Mouse (Mus musculus): ENCODE results near the gene Slc26a6.

- TF ChIP-seq CTCF (IDR thresholded peaks at IDR 0.05; ENCODE audit: borderline replicate concordance, control insufficient read depth, extremely low read depth, insufficient read depth, low read length, poor library complexity), result no peak
- no peak for TF ChIP-seq POLR2A (IDR thresholded peaks at IDR 0.05; ENCODE audit: control insufficient read depth, extremely low read depth, insufficient read depth, low read length, poor library complexity)
These were observed 60.1 kb downstream of the Slc26a6 start for GRCm38 (mm10) chr9:108913161-108913560.
